Mouse (Mus musculus) spleen, postnatal 10 days (tissue): ENCODE data around the gene Gan.

Experiments used
- DNase-seq, 2 experiments: peaks; one replicate each; pipeline ENCODE4 v3.0.0; 2021 to 2022; ENCODE audit warnings: low spot score in 2 of 2

Gan gene

DNA sequence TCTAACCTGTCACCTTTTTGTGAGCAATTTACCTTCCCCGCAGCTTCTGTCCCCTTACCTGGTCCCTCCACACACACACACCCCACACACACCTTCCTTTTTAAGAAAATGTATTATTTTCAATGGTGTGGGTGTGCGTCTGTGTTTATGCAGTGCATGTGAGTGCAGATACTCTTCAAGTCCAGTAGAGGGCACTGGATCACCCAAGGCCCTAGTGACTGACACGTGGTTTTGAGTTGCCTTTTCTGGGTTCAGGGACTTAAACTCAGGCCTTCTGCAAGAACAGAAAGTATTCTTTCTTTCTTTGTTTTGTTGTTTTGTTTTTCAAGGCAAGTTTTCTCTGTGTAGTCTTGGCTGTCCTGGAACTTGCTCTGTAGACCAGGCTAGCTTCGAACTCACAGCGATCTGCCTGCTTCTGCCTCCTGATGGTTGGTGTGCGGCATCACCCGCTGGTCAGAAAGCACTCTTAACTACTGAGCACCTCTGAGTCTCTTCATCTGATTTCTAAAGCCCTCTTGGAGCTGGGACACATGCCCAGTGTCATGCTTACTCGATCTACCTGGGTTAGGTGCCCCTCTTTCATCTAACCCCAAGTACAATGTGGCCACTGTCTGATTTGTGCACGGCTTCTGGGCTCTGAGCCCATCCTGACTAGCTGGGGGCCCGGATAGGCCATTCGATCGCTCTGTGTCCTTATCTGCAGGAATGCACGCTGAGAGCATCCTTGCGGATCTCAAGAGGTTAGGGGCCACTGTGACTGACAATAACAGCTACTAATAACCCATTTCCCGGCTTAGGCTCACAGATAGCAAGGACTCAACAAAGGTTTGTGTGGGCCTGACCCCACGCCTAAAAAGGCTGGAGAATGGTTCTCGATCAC lies 95.7 kb downstream of the Gan start:
- peak in 1 of 2 experiments; percentile 62 for DNase-seq

- no peak for DNase-seq
Measured at GRCm38 (mm10) chr8:117254496-117254895, 96.6 kb downstream of the Gan start.

DNA sequence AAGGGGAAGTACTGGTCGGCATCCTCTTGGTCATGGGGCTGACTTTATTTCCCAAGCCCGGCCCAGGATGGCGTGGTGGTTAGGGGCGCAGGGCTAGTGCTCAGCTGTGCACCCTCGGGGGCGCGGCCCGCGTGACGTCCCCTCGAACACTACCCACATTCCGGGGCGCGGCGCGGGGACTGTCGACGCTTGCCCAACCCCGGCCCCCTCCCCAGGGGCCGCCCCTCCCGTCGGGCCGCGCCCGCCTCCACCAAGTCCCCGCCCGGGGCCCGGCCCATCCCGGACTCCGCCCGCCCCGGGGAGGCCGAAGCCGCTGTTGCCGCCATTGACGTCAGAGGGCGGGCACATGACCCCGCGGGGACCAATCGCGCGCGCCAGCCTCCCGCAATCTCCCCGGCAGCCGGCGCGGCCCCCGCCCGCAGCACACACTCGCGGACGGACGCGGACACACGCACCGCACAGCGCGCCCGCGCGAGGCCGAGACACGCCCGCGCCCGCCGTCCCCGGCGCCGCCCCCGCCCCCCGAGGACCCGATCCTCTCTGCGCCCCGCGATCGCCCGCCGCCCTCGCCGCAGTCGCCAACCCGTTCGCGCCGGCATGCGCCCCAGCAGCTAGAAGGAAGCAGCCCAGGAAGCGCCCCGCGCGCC lies 98.5 kb downstream of the Gan start:
- peak; percentile 96 for DNase-seq

DNA sequence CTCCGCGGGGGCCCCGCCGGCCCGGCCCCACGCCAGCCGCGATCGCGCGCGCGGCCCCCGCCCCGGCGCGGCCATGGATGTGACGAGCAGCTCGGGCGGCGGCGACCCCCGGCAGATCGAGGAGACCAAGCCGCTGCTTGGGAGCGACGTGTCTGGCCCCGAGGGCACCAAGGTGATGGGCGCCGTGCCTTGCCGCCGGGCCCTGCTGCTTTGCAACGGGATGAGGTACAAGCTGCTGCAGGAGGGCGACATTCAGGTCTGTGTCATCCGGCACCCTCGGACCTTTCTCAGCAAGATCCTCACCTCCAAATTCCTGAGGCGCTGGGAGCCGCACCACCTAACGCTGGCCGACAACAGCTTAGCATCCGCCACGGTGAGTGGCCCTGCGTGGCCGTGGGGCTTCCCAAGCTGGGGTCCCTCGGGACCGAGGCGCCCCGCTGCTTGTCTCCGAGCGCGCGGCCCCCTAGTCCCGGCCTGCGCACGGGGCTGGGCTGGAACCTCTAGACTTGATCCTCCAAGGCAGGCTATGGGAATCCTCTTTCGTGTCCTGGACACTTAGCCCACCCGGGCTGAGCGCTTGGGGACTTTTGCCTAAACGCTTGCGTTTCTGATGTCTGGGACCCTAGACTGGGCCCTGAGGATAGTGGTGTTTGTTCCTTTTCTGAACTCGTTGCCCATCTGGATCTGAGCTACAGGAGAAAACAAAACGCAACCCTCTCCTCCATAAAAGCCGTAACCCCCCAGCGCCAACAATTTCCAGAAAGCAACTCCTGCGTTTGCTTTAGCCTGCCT lies 99.3 kb downstream of the Gan start, which contains the start of gene Cmip:
Gene Cmip (plus strand): TSS at position 36 of the 792 bp plus-strand sequence.
- peak; percentile 67 to 78 for DNase-seq

DNA sequence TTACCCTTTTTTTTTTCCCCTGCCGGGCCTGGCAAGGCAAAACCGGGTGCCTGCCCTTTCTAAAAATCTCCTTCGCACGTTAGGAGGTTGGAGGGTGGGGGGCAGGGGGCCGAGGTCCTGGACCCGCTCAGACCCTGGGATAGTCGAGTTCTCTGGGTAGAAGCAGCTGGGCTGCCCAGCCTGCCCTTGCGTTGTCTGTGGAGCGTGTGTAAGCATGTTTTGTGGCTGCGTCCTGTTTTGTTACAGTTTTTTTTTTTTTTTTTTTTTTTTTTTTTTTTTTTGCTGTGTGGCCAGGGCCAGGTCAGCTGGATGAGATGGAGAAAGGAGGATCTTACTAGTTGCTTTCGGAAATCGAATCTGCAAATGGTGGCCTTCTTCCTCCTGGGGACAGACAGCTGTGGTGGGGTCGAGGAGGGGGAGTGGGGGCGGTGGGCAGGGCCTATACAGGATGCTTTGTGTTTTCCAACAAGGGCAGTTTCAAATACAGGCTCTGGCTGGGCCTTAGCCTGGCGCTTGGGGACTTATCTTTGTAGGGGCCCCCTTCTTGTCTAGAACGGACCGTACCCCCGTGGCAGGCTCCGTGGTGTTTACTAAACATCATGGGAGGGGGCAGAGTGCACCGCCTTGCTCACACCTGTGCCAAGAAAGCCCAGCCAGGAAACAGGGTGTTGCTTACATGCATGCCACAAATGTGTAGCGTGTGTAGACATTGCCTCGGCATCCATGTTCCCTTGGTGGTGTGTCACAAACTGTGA lies 100.1 kb downstream of the Gan start:
- DNase-seq = peak; percentile 53 to 65

- DNase-seq = peak in 1 of 2 experiments; percentile 42
Measured at GRCm38 (mm10) chr8:117258576-117259040, 100.7 kb downstream of the Gan start.

DNA sequence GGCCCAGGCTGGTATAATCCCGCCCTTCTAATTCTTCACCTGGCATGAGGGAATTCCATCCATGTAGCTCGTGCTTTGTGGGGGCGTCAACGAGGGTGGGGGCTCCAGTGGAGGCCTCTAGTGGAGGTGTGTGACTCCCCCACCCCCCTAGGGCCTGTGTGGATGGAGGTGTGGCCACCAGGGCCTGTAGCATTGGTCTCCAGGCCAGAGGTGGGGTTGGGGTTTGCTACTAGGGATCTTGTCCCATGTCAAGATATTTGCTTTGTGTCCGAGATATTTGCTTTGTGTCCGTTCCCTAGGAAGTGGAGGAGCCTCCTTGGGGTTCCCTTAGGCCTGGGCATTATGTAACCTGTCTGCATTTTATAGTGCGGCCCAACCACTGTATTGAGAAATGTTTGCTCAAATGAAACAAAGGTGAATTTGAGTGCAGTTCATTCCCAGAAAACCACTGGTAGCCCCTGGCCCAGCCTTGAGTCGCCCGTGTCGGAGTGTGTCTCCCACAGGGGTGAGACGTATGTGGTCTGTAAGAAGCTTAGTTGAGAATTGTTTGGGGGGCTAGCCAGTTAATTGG lies 101.6 kb downstream of the Gan start:
- no peak for DNase-seq

DNA sequence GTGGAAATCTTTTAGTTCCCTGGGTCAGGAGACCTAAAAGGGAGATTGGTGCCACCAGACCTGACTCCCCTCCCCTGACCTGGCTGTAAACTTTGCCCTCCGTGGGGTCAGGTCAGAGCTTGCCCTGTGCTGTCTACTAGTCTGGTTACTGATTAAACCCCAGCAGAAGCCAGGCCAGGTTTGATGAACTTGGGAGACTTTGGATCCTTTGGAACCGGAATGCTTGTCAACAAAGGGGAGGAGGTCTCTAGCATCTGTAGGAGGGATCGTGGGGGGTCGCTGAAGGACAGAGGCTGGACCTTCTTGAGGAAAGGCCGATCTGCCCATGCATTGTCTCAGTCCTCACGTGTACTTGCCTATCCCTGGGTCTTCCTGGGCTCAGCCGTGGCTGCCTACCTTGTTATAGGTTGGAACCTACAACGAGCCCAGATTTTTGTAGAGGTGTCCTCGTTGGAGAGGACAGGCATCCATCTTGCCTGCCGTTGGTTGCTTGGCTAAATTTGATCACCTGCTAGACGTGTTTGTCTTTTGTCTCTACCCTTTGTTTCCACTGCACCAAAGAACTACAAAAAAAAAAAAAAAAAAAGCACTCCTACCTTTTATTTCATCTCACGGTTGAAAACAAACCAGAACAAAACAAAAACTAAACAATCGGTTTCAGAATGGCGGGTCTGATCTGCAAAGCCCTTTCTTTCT lies 102.4 kb downstream of the Gan start:
- DNase-seq = no peak

DNA sequence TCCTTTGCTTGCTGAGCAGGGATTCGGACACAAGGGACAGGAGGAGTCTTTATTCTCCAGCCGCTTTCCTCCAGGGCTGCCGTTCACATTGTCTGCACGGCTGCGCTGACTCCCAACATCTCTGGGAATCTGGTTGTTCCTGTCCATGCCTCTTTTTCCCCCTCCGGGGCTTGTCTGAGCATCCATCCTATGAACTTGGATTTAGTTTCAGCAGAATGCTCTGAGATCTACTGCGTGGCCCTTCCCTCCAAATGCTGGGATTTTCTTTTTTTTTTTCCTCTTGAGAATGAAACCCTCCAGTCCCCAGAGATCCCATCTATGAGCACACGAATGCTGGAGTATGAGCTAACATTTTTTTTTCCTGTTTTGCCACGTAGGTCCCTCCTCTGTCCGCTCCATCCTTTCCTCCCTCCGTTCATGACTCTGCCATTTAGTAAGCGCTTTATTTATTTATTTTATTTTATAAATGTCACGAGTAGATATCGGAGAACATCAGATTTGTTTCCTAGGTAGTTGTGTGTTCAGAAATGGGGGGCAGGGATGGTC lies 103.1 kb downstream of the Gan start:
- DNase-seq = no peak

DNA sequence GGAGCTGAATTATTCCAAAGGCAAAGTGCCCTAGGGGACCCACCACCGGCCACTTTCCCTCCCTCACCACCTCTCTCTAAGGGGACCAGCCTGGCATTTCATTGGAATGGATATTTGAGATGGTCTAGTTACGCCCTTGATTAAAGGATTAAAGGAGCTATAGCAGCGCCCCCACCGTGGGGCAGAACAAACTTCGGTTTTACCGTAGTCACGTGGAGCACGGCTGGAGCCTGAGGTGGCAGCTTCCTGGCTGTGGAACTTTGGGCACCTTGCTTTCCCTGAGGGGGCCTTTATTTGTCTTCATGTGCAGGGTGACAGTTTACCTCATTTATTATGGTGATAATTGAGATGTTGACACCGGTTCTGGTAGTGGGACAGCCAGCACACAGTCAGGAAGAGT lies 103.8 kb downstream of the Gan start:
- no peak for DNase-seq

DNA sequence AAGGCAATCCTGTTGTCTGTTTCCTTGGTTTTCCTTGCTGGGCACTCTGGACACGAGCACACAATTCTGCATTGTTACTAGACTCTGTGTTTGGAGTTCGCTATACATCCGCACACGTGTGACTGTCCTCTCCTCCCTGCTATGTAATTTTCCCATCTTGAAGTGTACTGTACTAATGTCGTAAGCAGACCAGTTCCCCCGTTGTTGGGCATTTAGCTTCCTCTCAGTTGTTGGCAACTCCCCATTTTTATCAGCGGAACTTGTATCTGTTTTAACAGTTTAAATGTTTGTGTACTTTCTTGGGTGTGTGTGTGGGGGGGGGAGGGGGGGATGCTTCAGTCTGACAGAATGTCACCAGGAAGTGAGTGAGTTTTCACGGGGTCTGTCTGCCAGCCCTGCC lies 104.8 kb downstream of the Gan start:
- no peak for DNase-seq

DNA sequence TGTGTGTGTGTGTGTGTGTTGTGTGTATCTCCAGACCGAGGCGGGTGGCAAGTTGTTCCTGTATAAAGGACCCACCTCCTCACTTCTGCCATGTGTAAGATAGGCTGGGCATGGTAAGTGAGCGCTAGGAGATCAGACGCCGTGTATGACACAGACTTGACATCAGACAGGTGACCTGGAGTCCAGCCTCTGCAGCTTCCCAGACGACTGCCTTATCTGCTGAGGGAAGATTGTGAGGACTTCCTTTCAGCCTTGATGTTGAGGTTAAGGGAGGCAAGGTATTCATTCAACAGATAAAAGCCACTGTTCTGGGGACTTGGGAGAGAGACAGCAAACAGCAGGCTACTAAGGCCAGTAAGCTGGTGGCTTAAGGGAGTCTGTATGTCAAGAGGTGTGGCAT lies 105.5 kb downstream of the Gan start:
- no peak for DNase-seq

- no peak for DNase-seq
Measured at GRCm38 (mm10) chr8:117265079-117265478, 107.1 kb downstream of the Gan start.
